Mouse (Mus musculus) bone marrow macrophage, adult 2 months (primary cell): ENCODE data around the gene Nt5c. TPM values are rescaled to one million over a fixed set of nuclear protein-coding genes. Genes with fewer than 3 reads are reported as not detected.

Source experiments
- H3K27ac ChIP-seq: 2 replicates; pipeline ENCODE4 v1.5.1; 2012; ENCODE audit warnings: low read depth, low read length; ENCODE audit not compliant: insufficient read depth
- H3K4me1 ChIP-seq: 2 replicates; pipeline ENCODE4 v1.6.1; 2012; ENCODE audit warnings: low read length; ENCODE audit not compliant: control insufficient read depth, insufficient read depth
- H3K4me3 ChIP-seq: 2 replicates; pipeline ENCODE4 v1.5.1; 2012; ENCODE audit warnings: mild to moderate bottlenecking, low read length, moderate library complexity; ENCODE audit not compliant: insufficient read depth
- CTCF ChIP-seq: IDR thresholded peaks from 2 replicates; pipeline ENCODE4 v1.5.1; 2012; ENCODE audit warnings: low read depth, mild to moderate bottlenecking, low read length, moderate library complexity
- POLR2A ChIP-seq: IDR thresholded peaks from 2 replicates; pipeline ENCODE4 v1.6.1; 2012; ENCODE audit warnings: mild to moderate bottlenecking, low read depth, low read length, borderline replicate concordance
- polyA plus RNA-seq: library from polyadenylated mRNA; stranded (reverse); fragments of >200 nt; gene quantifications from 2 replicates; pipeline ENCODE4 v1.2.4, GENCODE M21; 2012; ENCODE audit not compliant: missing spikeins, insufficient read depth, insufficient read length

The Nt5c gene
- polyA plus RNA-seq, 1 experiment = 66.3 TPM

GRCm38 (mm10) chr11:115453306-115453705 lies 38.4 kb downstream of the Nt5c start:
- Histone ChIP-seq H3K4me1 (no peaks in the 10 kb centered on the region), H3K27ac (no peak overlapping the region), H3K4me3 (no peak overlapping the region)
- TF ChIP-seq CTCF = no peak
- no peak for TF ChIP-seq POLR2A

GRCm38 (mm10) chr11:115452281-115452860 lies 39.3 kb downstream of the Nt5c start:
- Histone ChIP-seq H3K4me1 (no peaks in the 10 kb centered on the region), H3K4me3 (no peak overlapping the region), H3K27ac (no peak overlapping the region)
- no peak for TF ChIP-seq POLR2A
- TF ChIP-seq CTCF = no peak

GRCm38 (mm10) chr11:115451781-115452241 lies 39.9 kb downstream of the Nt5c start:
- H3K27ac ChIP-seq = no peak overlapping the region
- no peak for TF ChIP-seq POLR2A
- H3K4me1 ChIP-seq = no peaks in the 10 kb centered on the region
- no peak overlapping the region for H3K4me3 ChIP-seq

GRCm38 (mm10) chr11:115450176-115450575 lies 41.5 kb downstream of the Nt5c start:
- Histone ChIP-seq H3K4me3 (no peak overlapping the region), H3K27ac (no peak overlapping the region), H3K4me1 (no peaks in the 10 kb centered on the region)
- TF ChIP-seq CTCF = no peak
- no peak for TF ChIP-seq POLR2A

DNA sequence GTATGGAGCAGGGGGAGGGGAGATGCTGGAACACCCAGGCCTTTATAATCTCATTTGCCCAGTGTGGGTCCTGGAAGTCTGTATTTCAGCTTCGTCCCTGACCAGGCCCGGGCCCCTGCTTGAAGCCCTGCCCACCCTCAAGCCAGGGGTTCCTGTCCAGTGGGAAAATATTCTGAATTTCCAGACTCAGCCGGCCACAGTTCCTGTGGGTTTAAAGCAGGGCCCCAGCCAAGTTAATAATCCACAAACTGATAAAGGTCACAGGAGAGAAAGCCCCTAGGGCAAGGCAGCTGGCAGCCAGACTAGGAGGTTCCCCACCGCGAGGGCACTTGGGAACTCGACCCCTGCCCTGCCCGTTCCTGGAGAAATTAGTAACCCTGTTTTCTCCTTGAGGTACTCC lies 42.7 kb downstream of the Nt5c start:
- Histone ChIP-seq H3K27ac (no peak overlapping the region), H3K4me3 (no peak overlapping the region), H3K4me1 (no peaks in the 10 kb centered on the region)
- TF ChIP-seq POLR2A = no peak
- no peak for TF ChIP-seq CTCF

- Histone ChIP-seq H3K4me3 (no peak overlapping the region), H3K27ac (no peak overlapping the region), H3K4me1 (no peaks in the 10 kb centered on the region)
- TF ChIP-seq POLR2A (no peak), CTCF (no peak)
These were observed 43.6 kb downstream of the Nt5c start for GRCm38 (mm10) chr11:115448075-115448474.

GRCm38 (mm10) chr11:115447321-115447885 lies 44.3 kb downstream of the Nt5c start:
- H3K27ac ChIP-seq = no peak overlapping the region
- H3K4me1 ChIP-seq = no peaks in the 10 kb centered on the region
- H3K4me3 ChIP-seq = no peak overlapping the region
- TF ChIP-seq CTCF = no peak
- TF ChIP-seq POLR2A = no peak

GRCm38 (mm10) chr11:115446906-115447305 lies 44.8 kb downstream of the Nt5c start:
- TF ChIP-seq CTCF = no peak
- no peak for TF ChIP-seq POLR2A
- H3K4me3 ChIP-seq = no peak overlapping the region
- H3K27ac ChIP-seq = no peak overlapping the region
- no peaks in the 10 kb centered on the region for H3K4me1 ChIP-seq

DNA sequence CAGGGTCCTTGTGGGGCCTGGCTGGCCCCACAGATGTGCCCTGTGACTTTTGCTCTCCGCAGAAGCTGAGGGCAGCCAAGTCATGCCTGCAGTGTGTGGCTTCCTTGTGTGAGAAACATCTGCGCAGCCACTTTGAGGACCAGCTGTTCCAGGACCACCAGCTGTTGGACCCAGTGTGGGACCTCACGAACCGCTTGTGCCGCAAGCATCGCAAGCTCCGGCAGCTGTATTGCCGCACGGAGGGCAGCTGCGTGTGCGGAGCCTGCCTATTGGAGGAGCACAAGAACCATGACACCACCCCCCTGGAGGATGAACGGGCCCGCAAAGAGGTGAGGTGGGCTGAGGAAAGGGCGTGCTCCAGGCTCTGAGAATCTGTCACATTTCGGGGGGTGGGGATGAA lies 50.2 kb downstream of the Nt5c start:
- H3K27ac ChIP-seq = no peak overlapping the region

More for the DNA sequence above, 50.2 kb downstream of the Nt5c start:
- TF ChIP-seq CTCF (no peak), POLR2A (no peak)
- no peak overlapping the region for H3K4me3 ChIP-seq
- peaks cover 25% of the 10 kb centered on the region for H3K4me1 ChIP-seq

Other genes starting within 250 kb of the Nt5c start
- not detected in 2 replicates for gene Grin2c, start 224.6 kb downstream of the Nt5c start, polyA plus RNA-seq
- 7.8 and 9.6 TPM in 2 replicates for gene Fdxr, start 214.8 kb downstream of the Nt5c start, polyA plus RNA-seq
- 1.5 and 1.9 TPM in 2 replicates for gene Fads6, start 194.2 kb downstream of the Nt5c start, polyA plus RNA-seq
- not detected in 2 replicates for gene Otop2, start 184.7 kb downstream of the Nt5c start, polyA plus RNA-seq
- gene Ush1g, start 169.8 kb downstream of the Nt5c start, polyA plus RNA-seq = not detected in 2 replicates
- gene Otop3, start 157.1 kb downstream of the Nt5c start, polyA plus RNA-seq = not detected in 2 replicates
- gene Hid1, start 124.1 kb downstream of the Nt5c start, polyA plus RNA-seq = 0.78 TPM in 1 of 2 replicates, not detected in the other
- gene Cdr2l, start 109.9 kb downstream of the Nt5c start, polyA plus RNA-seq = 0.15 and 0.64 TPM in 2 replicates
- 38.2 and 49.0 TPM in 2 replicates for gene Mrpl58, start 88.1 kb downstream of the Nt5c start, polyA plus RNA-seq
- 393 and 435 TPM in 2 replicates for gene Atp5h, start 71.9 kb downstream of the Nt5c start, polyA plus RNA-seq
- 27.0 and 28.0 TPM in 2 replicates for gene Kctd2, start 71.7 kb downstream of the Nt5c start, polyA plus RNA-seq
- gene Trim80, start 51.3 kb downstream of the Nt5c start, polyA plus RNA-seq = not detected in 2 replicates
- gene Slc16a5, start 29.4 kb downstream of the Nt5c start, polyA plus RNA-seq = not detected in 2 replicates
- gene Armc7, start 16.2 kb downstream of the Nt5c start, polyA plus RNA-seq = 31.1 and 35.2 TPM in 2 replicates
- 166 and 168 TPM in 2 replicates for gene Jpt1, start 22.5 kb upstream of the Nt5c start, polyA plus RNA-seq
- 303 and 332 TPM in 2 replicates for gene Sumo2, start 44.4 kb upstream of the Nt5c start, polyA plus RNA-seq
- gene Nup85, start 72.6 kb upstream of the Nt5c start, polyA plus RNA-seq = 32.3 and 34.6 TPM in 2 replicates
- gene Mrps7, start 112.1 kb upstream of the Nt5c start, polyA plus RNA-seq = 33.1 and 36.9 TPM in 2 replicates
- gene Gga3, start 112.2 kb upstream of the Nt5c start, polyA plus RNA-seq = 60.1 and 81.9 TPM in 2 replicates
- 90.6 and 96.3 TPM in 2 replicates for gene Mif4gd, start 121.1 kb upstream of the Nt5c start, polyA plus RNA-seq
- 27.0 and 37.0 TPM in 2 replicates for gene Slc25a19, start 136.4 kb upstream of the Nt5c start, polyA plus RNA-seq
- 251 and 274 TPM in 2 replicates for gene Grb2, start 216.7 kb upstream of the Nt5c start, polyA plus RNA-seq